Mouse (Mus musculus) cerebellum, adult 11 months (tissue): ENCODE results near the gene Mmp17.

Experiments
- DNase-seq: peaks from one replicate; pipeline ENCODE4 v3.0.0; 2022

The Mmp17 gene

GRCm38 (mm10) chr5:129583761-129584582 is at the start of gene Mmp17:
Gene Mmp17 (plus strand): TSS chr5:129584169.
- DNase-seq: peak; percentile 92

DNA sequence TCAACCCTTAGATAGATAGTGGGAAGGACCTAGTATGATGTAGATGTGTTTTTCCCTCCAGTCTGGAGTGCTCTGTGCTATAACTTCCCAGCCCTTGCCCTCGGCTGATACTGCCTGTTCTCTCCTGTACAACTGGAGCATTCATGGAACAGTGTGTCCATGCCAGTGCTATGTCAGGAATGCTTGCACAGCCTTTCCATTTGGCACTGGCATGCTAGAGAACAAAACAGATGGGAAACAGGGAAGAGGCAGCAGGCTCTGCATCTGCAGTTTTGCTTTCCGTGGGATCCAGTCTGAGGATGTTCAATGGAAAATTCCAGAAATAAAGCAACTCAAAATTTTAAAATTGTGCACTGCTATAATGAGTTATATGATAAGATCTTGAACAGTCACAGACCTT is 49.5 kb upstream of the Mmp17 start:
- DNase-seq: peak; percentile 33

- no peak for DNase-seq
Observed at GRCm38 (mm10) chr5:129535021-129535420, 48.9 kb upstream of the Mmp17 start.

GRCm38 (mm10) chr5:129535431-129535830 is 48.5 kb upstream of the Mmp17 start:
- DNase-seq: no peak

DNA sequence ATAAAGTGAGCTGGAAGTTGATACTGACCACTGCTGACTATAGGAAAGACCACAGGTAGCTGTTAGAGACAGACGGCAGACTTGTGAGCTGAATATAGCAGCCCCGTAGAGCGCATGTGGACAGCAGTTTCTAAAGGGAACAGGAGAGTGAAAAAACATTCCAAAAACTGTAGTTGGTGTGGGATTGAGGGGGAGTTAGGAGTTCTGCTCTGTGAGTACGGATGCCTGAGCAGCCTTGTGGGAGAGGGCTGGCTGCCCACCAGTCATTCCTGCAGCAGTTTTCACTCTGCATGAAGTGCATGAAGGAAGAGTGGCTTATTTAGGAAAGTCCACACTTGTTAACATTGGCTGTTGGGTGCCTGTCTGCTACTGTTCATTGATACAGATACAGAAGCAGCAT is 45.1 kb upstream of the Mmp17 start:
- no peak for DNase-seq

- no peak for DNase-seq
Observed at GRCm38 (mm10) chr5:129542236-129542635, 41.7 kb upstream of the Mmp17 start.

GRCm38 (mm10) chr5:129545787-129546186 is 38.2 kb upstream of the Mmp17 start:
- DNase-seq: no peak

- DNase-seq: no peak
Observed at GRCm38 (mm10) chr5:129549716-129550115, 34.3 kb upstream of the Mmp17 start.

DNA sequence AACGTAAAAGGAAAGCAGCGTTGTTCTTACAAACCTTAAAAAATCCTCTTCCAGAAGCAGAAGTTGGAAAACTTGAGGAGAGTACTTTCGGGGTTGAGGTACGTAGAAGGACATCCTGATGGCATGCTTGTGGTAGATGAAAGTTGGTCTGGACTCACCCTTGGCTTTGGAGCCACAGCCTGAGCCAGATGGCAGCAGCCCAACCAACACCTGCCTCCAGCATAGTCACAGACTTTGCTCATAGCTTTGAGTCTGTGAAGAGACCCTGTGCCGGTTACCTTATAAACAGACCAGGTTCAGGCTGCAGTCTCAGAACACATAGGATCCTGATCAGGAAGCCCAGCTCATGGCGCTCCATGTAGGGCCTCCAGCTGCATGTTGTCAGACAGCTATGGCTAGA is 33.2 kb upstream of the Mmp17 start:
- no peak for DNase-seq

DNA sequence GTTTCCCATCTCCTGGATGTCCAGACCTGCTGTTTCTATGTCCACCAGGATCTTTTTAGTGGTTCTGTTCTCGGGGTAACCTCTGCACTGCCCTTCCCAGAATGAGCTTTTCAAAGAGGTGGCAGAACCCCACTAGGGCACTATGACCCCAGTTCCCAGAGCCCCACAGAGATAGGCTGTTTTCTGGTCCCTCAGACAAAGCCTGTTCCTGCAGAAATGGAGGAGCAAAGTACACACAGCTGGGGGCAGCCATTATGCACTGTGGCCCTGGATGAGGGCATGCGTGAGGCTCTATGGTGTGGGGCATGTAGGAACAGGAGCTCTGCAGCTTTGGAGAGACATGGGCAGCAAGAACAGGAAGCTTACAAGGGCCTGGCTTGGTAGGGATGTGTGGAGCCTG is 32.0 kb upstream of the Mmp17 start:
- DNase-seq: no peak

DNA sequence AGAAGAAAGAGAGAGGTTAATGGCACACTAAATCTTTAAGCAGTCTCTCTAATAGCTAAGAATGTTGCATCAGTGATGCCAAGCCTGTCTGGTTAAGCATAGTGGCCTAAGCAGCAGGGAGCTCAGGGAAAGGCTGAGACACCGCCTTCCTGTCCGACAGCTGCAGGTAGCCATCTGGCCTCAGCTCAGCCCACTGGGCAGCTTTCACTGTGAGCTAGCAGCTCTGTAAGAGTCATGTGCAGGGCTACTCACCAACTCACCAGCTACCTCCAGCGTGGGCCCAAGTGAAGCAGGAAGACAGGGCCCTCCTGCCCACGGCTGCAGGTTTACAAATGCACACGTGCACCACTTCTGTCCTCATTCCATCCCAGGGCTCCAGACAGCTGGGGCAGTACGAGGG is 30.3 kb upstream of the Mmp17 start:
- no peak for DNase-seq

- no peak for DNase-seq
Observed at GRCm38 (mm10) chr5:129558591-129558990, 25.4 kb upstream of the Mmp17 start.

DNA sequence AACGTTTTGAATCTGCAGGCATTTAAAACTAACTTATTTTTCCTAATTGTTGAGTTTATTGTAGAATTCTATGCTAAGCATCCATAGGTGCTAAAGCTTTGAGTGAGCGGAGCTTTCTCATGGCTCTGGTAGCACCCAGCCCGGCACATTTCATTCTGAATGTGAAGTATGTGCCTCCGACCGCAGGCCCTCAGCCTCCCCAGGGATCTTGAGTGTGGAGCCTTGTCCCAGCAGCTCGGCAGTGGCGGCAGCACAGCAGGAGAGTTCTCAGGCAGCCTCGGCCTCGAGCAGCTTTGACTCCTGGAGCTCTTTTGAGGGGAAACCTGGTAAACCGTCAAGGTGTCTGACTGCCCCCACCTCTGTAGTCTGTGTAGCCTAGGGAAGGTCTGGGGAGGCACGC is 24.7 kb upstream of the Mmp17 start:
- DNase-seq: no peak

GRCm38 (mm10) chr5:129562342-129562741 is 21.6 kb upstream of the Mmp17 start:
- DNase-seq: no peak

GRCm38 (mm10) chr5:129568596-129568995 is 15.4 kb upstream of the Mmp17 start:
- no peak for DNase-seq

GRCm38 (mm10) chr5:129578201-129578600 is 5.8 kb upstream of the Mmp17 start:
- no peak for DNase-seq

GRCm38 (mm10) chr5:129580046-129580445 is 3.9 kb upstream of the Mmp17 start:
- DNase-seq: no peak

DNA sequence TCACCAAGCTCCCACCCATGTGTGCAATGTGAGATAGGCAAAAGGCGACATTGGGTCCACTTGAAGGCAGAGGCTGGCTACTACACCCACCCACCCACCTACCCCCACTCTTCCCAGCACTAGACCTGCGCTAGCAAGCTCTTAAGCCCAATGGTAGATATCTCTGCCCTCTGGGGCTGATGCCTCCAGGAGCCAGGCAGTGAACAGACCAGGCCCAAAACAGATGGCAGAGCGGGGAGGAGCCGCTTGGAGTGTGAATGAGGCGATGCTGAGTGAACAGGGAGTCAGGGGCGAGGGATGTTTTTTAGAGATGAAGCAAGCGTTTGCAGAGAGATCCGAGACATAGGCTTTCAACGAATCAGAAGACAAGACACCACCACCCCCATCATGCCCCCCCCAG is 3.4 kb upstream of the Mmp17 start:
- no peak for DNase-seq

GRCm38 (mm10) chr5:129581015-129581414 is 3.0 kb upstream of the Mmp17 start:
- no peak for DNase-seq

DNA sequence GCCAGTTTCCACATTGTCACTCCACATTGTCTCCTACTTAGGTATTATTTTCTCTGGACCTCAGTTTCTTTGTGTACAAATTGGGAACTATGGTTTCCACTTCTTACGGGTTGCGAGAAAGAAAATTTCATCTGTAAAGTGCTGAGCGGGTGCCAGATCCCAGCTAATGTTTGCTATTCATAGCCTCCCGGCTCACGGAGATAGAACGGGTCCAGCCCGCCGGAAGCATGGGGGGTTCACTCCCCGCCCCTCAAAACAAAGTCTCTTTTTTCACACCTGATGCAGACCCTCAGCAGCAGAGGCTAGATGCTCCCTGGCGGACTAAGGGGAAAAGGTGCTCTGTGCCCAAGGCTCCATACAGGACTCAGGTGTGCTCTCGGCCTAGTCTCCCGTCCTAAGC is 638 bp upstream of the Mmp17 start:
- DNase-seq: no peak

- DNase-seq: peak; percentile 59
Observed at GRCm38 (mm10) chr5:129584583-129585541, 893 bp downstream of the Mmp17 start.

DNA sequence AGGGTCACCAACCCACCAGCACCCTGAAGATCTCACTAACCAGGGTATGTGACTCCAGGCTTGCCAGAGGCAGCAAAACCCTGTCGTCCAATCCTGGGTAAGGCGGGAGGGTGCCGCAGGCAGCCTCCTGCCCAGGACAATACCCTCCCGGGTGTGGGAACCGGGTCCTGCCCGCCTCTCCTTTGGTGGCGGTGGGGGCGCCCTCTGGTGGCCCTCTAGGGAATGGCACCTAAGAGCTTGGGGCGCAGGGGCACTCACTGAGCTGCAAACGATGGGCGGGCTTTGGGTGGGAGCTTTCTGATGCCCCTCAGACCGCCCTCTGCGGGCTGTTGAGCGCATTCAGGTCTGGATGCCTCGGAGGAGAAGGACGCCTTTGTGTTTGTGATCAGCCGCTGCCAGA is 2.0 kb downstream of the Mmp17 start:
- peak; percentile 86 for DNase-seq

DNA sequence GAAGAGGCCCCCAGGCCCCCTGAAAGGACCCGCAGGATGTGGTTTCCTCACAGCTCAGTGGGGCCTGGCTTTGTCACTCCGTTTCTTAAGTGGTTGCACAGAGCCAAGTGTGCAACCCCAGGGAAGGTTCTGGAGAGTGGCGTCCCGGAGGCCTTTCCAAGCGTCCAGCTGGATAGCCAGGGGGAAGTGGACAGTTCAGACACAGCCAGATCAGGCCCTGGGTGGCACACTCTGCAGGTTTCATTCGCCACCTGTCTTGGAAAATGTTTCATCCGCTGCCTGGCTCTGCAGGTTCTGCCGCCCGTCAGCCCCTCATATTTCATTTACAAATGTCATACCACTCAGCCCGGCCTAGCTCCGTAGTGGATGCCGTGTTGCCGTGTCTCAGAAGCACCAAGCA is 2.5 kb downstream of the Mmp17 start:
- peak; percentile 50 for DNase-seq

- DNase-seq: peak; percentile 47
Observed at GRCm38 (mm10) chr5:129590915-129591314, 6.9 kb downstream of the Mmp17 start.
